In genomic region chr8:94838600-94838999, GRCm38 (mm10) we compare ENCODE assay signal across 9 mouse cellular contexts. TPM values are rescaled to one million over a fixed set of nuclear protein-coding genes. Genes with fewer than 3 reads are reported as not detected.
DNase-seq lines count a peak whose midpoint lies in the region; ATAC-seq and TF ChIP-seq lines count a peak whose summit lies in the region.
"Had no signal": no experiment of that assay in that cellular context is flagged by ENCODE, and none has a peak within 500 bp of the region (broad histone marks: within the 10 kb centered on the region; RNA-seq: fewer than 3 reads in every experiment).

No protein-coding gene starts in this region.

- no peaks in the 10 kb centered on the region for H3K9me3 ChIP-seq in forebrain, embryonic 13.5 days (replicated peaks)
- H3K9me3 ChIP-seq in heart, postnatal 0 days (replicated peaks; ENCODE audit: control insufficient read depth, low read length) = no peaks in the 10 kb centered on the region
- H3K9me3 ChIP-seq in lung, embryonic 14.5 days (ENCODE audit: low read depth, low read length) = no peaks in the 10 kb centered on the region

- H3K27ac ChIP-seq in forebrain, embryonic 13.5 days = peak overlapping the region; percentile 81
- H3K27ac ChIP-seq in heart, postnatal 0 days (ENCODE audit: low read depth) = peak overlapping the region; percentile 98
- peak overlapping the region; percentile 80 for H3K27ac ChIP-seq in lung, embryonic 14.5 days (ENCODE audit: low read depth)

- peak overlapping the region; percentile 79 for H3K4me3 ChIP-seq in forebrain, embryonic 13.5 days
- H3K4me3 ChIP-seq in heart, postnatal 0 days (ENCODE audit: low read depth, low read length) = peak overlapping the region; percentile 85
- peak overlapping the region; percentile 91 for H3K4me3 ChIP-seq in lung, embryonic 14.5 days (ENCODE audit: low read depth, low read length)

- H3K27me3 ChIP-seq in forebrain, embryonic 13.5 days = no peaks in the 10 kb centered on the region
- H3K27me3 ChIP-seq in heart, postnatal 0 days (ENCODE audit: control insufficient read depth, insufficient read depth, low read length) = no peaks in the 10 kb centered on the region
- H3K27me3 ChIP-seq in lung, embryonic 14.5 days (ENCODE audit: insufficient read depth, low read length) = no peaks in the 10 kb centered on the region

- peak; percentile 76 for DNase-seq in right cerebral cortex, adult 18-20 months
- DNase-seq in right cerebral cortex, postnatal 25 days = no peak
- DNase-seq in c-Kit-positive CD71-positive TER-119-positive erythroid progenitor cells, embryonic 14.5 days (ENCODE audit: low spot score) = peak; percentile 67
- DNase-seq in heart, postnatal 0 days (ENCODE audit: low spot score) = peak; percentile 71
- peak; percentile 81 to 90 for DNase-seq in kidney, postnatal 36 days
- peak; percentile 76 for DNase-seq in lung, embryonic 14.5 days
- peak; percentile 56 for DNase-seq in ovary, postnatal 14 days (ENCODE audit: low spot score)

- WGBS in forebrain, embryonic 13.5 days = under 1% methylated on average over 24 of the region's 24 CpGs
- under 1% methylated on average over 24 of the region's 24 CpGs for WGBS in heart, postnatal 0 days
- WGBS in lung, embryonic 14.5 days = under 1% methylated on average over 24 of the region's 24 CpGs

- peak overlapping the region; percentile 92 for H3K9ac ChIP-seq in forebrain, embryonic 13.5 days
- H3K9ac ChIP-seq in heart, postnatal 0 days (replicated peaks; ENCODE audit: low read depth, low read length) = peak overlapping the region; percentile 91
- H3K9ac ChIP-seq in lung, embryonic 14.5 days = peak overlapping the region; percentile 80

- 0 out of 2 replicates have a peak, but pooled peaks cover 2% of the 10 kb centered on the region for H3K36me3 ChIP-seq in forebrain, embryonic 13.5 days (ENCODE audit: poor library complexity, severe bottlenecking)
- H3K36me3 ChIP-seq in heart, postnatal 0 days (replicated peaks; ENCODE audit: control insufficient read depth, insufficient read depth, low read length) = peaks cover 12% of the 10 kb centered on the region
- peaks cover 6% of the 10 kb centered on the region; the same call in 1 of the 2 replicates for H3K36me3 ChIP-seq in lung, embryonic 14.5 days (ENCODE audit: insufficient read depth)

- TF ChIP-seq CTCF in heart, postnatal 0 days (IDR thresholded peaks at IDR 0.05; ENCODE audit: low read depth) = no peak
- TF ChIP-seq CTCF in lung, embryonic 14.5 days (IDR thresholded peaks at IDR 0.05; ENCODE audit: low read depth) = no peak

- peak; percentile 61 for ATAC-seq in forebrain, embryonic 13.5 days
- peak; percentile 84 for ATAC-seq in heart, postnatal 0 days (ENCODE audit: insufficient read depth, low read depth)
- peak; percentile 58 for ATAC-seq in lung, embryonic 14.5 days (ENCODE audit: insufficient read depth)

- H3K4me2 ChIP-seq in forebrain, embryonic 13.5 days = peak overlapping the region; percentile 70
- H3K4me2 ChIP-seq in heart, postnatal 0 days (ENCODE audit: low read depth, low read length) = peak overlapping the region; percentile 66
- peak overlapping the region; percentile 72 for H3K4me2 ChIP-seq in lung, embryonic 14.5 days

- TF ChIP-seq EP300 in heart, postnatal 0 days (IDR thresholded peaks at IDR 0.05; ENCODE audit: low read depth) = no peak

- peaks cover 25% of the 10 kb centered on the region for H3K4me1 ChIP-seq in forebrain, embryonic 13.5 days
- peaks cover 21% of the 10 kb centered on the region for H3K4me1 ChIP-seq in heart, postnatal 0 days (ENCODE audit: control insufficient read depth, insufficient read depth)
- peaks cover 6% of the 10 kb centered on the region for H3K4me1 ChIP-seq in lung, embryonic 14.5 days (ENCODE audit: insufficient read depth)

RNA-seq across cellular contexts. Expression of gene Ciapin1, which starts 0.4 kb away (rescaled TPM):
- 162 and 176 TPM in 2 replicates for polyA plus RNA-seq in forebrain, embryonic 13.5 days (2015; fragmentation: Nextera tagmentation; extraction: Ambion mirVana)
- total RNA-seq in heart, postnatal 0 days (2014; rRNA removed; ENCODE audit: low replicate concordance) = 41.6 and 80.6 TPM in 2 replicates
- 84.0 and 92.2 TPM in 2 replicates for polyA plus RNA-seq in heart, postnatal 0 days (2015; fragmentation: Nextera tagmentation; extraction: Ambion mirVana)
- polyA plus RNA-seq in lung, embryonic 14.5 days (2014; fragmentation: Nextera tagmentation; extraction: Ambion mirVana) = 96.0 and 105 TPM in 2 replicates

RNA-seq across cellular contexts. Expression of gene Coq9, which starts 0.5 kb away (rescaled TPM):
- polyA plus RNA-seq in forebrain, embryonic 13.5 days (2015; fragmentation: Nextera tagmentation; extraction: Ambion mirVana) = 55.0 and 60.8 TPM in 2 replicates
- total RNA-seq in heart, postnatal 0 days (2014; rRNA removed; ENCODE audit: low replicate concordance) = 620 and 677 TPM in 2 replicates
- 290 and 300 TPM in 2 replicates for polyA plus RNA-seq in heart, postnatal 0 days (2015; fragmentation: Nextera tagmentation; extraction: Ambion mirVana)
- polyA plus RNA-seq in lung, embryonic 14.5 days (2014; fragmentation: Nextera tagmentation; extraction: Ambion mirVana) = 58.3 and 61.0 TPM in 2 replicates

RNA-seq across cellular contexts. Expression of gene Polr2c, which starts 18.6 kb away (rescaled TPM):
- polyA plus RNA-seq in forebrain, embryonic 13.5 days (2015; fragmentation: Nextera tagmentation; extraction: Ambion mirVana) = 170 TPM in 2 replicates
- 96.3 and 112 TPM in 2 replicates for total RNA-seq in heart, postnatal 0 days (2014; rRNA removed; ENCODE audit: low replicate concordance)
- 117 and 121 TPM in 2 replicates for polyA plus RNA-seq in heart, postnatal 0 days (2015; fragmentation: Nextera tagmentation; extraction: Ambion mirVana)
- polyA plus RNA-seq in lung, embryonic 14.5 days (2014; fragmentation: Nextera tagmentation; extraction: Ambion mirVana) = 162 and 169 TPM in 2 replicates

RNA-seq across cellular contexts. Expression of gene Ccl17, which starts 28.3 kb away (rescaled TPM):
- not detected in 2 replicates for polyA plus RNA-seq in forebrain, embryonic 13.5 days (2015; fragmentation: Nextera tagmentation; extraction: Ambion mirVana)
- not detected in 2 replicates for total RNA-seq in heart, postnatal 0 days (2014; rRNA removed; ENCODE audit: low replicate concordance)
- polyA plus RNA-seq in heart, postnatal 0 days (2015; fragmentation: Nextera tagmentation; extraction: Ambion mirVana) = 0.25 TPM in 1 of 2 replicates, not detected in the other
- polyA plus RNA-seq in lung, embryonic 14.5 days (2014; fragmentation: Nextera tagmentation; extraction: Ambion mirVana) = not detected in 2 replicates
- total RNA-seq: neutrophil, adult 5-6 weeks had no signal

RNA-seq across cellular contexts. Expression of gene Dok4, which starts 37.5 kb away (rescaled TPM):
- polyA plus RNA-seq in forebrain, embryonic 13.5 days (2015; fragmentation: Nextera tagmentation; extraction: Ambion mirVana) = 38.2 and 39.2 TPM in 2 replicates
- 43.4 and 59.1 TPM in 2 replicates for total RNA-seq in heart, postnatal 0 days (2014; rRNA removed; ENCODE audit: low replicate concordance)
- 27.7 and 28.7 TPM in 2 replicates for polyA plus RNA-seq in heart, postnatal 0 days (2015; fragmentation: Nextera tagmentation; extraction: Ambion mirVana)
- 32.5 and 36.5 TPM in 2 replicates for polyA plus RNA-seq in lung, embryonic 14.5 days (2014; fragmentation: Nextera tagmentation; extraction: Ambion mirVana)
